Mouse (Mus musculus): Measurements from ENCODE around the gene Mrgprg. TPM values are rescaled to one million over a fixed set of nuclear protein-coding genes. Genes with fewer than 3 reads are reported as not detected.

The Mrgprg gene
- total RNA-seq, 4 experiments from 2014 or later, result not detected

Small RNA genes within 50 kb of the gene (microRNA-seq; reads per million reads assigned to microRNA genes)
- gene Gm22064, result not detected

Other genes with a start within 250 kb of the Mrgprg start
- gene Nap1l4, start 217.9 kb downstream of the Mrgprg start, total RNA-seq (2022), result 100 to 1,000 TPM; 172 to 189 (median 180) TPM
- gene Cars, start 166.9 kb downstream of the Mrgprg start, total RNA-seq (2022), result 10 to 100 TPM; 18.4 to 25.1 (median 22.4) TPM
- gene Tnfrsf26, start 138.3 kb downstream of the Mrgprg start, total RNA-seq (2022), result under 1 TPM; 0.19 to 0.80 (median 0.57) TPM
- gene Tnfrsf22, start 117.3 kb downstream of the Mrgprg start, total RNA-seq (2022), result 1 to 10 TPM; 2.5 to 3.1 (median 2.9) TPM
- gene Tnfrsf23, start 81.1 kb downstream of the Mrgprg start, total RNA-seq (2022), result 1 to 10 TPM; 2.9 to 6.1 (median 3.7) TPM
- gene Osbpl5, start 10.0 kb downstream of the Mrgprg start, total RNA-seq (2022), result 10 to 100 TPM; 17.1 to 29.4 (median 20.3) TPM
- gene Mrgpre, start 17.5 kb upstream of the Mrgprg start, total RNA-seq (2022), result 1 to 10 TPM; 1.6 to 1.8 (median 1.6) TPM
- gene Nadsyn1, start 55.9 kb upstream of the Mrgprg start, total RNA-seq (2022), result 1 to 10 TPM; 4.9 to 6.3 (median 5.2) TPM
- 1 to 10 TPM; 4.9 to 6.7 (median 5.5) TPM for gene Dhcr7, start 56.2 kb upstream of the Mrgprg start, total RNA-seq (2022)
- gene Gm498, start 99.8 kb upstream of the Mrgprg start, total RNA-seq (2022), result not detected
- gene Shank2, start 234.9 kb upstream of the Mrgprg start, total RNA-seq (2022), result under 1 TPM; 0.16 to 0.38 (median 0.24) TPM